Mouse (Mus musculus) intestine, embryonic 15.5 days (tissue): ENCODE measurements around the gene Trappc10. TPM values are rescaled to one million over a fixed set of nuclear protein-coding genes. Genes with fewer than 3 reads are reported as not detected.

Source experiments
- ATAC-seq: fragments of 200-750 bp; cut with Nextera tagmentation; 2 replicates; pipeline ENCODE4 v1.8.0; 2017; ENCODE audit warnings: moderate TSS enrichment, moderate library complexity
- H3K27ac ChIP-seq: fragments of 300-500 bp; sonication (generic); 2 replicates; pipeline ENCODE4 v1.5.1; 2015; ENCODE audit warnings: mild to moderate bottlenecking, inconsistent platforms
- H3K27me3 ChIP-seq: fragments of 300-500 bp; sonication (generic); replicated peaks from 2 replicates; pipeline ENCODE4 v1.6.1; 2015; ENCODE audit warnings: inconsistent platforms
- H3K36me3 ChIP-seq: fragments of 300-500 bp; sonication (generic); 2 replicates; pipeline ENCODE4 v1.6.1; 2015; ENCODE audit warnings: inconsistent platforms
- H3K4me1 ChIP-seq: fragments of 300-500 bp; sonication (generic); replicated peaks from 2 replicates; pipeline ENCODE4 v1.6.1; 2015; ENCODE audit warnings: inconsistent platforms
- H3K4me2 ChIP-seq: fragments of 300-500 bp; sonication (generic); replicated peaks from 2 replicates; pipeline ENCODE4 v1.6.1; 2015; ENCODE audit warnings: mild to moderate bottlenecking, inconsistent platforms
- H3K4me3 ChIP-seq: fragments of 300-500 bp; sonication (generic); replicated peaks from 2 replicates; pipeline ENCODE4 v1.5.1; 2015; ENCODE audit warnings: inconsistent platforms
- H3K9ac ChIP-seq: fragments of 300-500 bp; sonication (generic); 2 replicates; pipeline ENCODE4 v1.6.1; 2015; ENCODE audit warnings: inconsistent platforms
- H3K9me3 ChIP-seq: fragments of 300-500 bp; sonication (generic); 2 replicates; pipeline ENCODE4 v1.6.1; 2016; ENCODE audit warnings: inconsistent platforms
- WGBS: fragments of 180-500 bp; shearing (Covaris S2); methylation state at CpG from one replicate; pipeline ENCODE4 v1.1.7; 2015; 5-methylcytosine and 5-hydroxymethylcytosine counted together
- polyA plus RNA-seq: library from polyadenylated mRNA; unstranded; fragments of >200 nt; fragmentation: Nextera tagmentation; extraction: Ambion mirVana; gene quantifications from 2 replicates; pipeline ENCODE4 v1.2.1, GENCODE M21; 2015

Trappc10 gene
- polyA plus RNA-seq, 1 experiment from 2014 or later, result 17.3 TPM

GRCm38 (mm10) chr10:78147908-78148441, 96.5 kb downstream of the Trappc10 start:
- H3K4me2 ChIP-seq, result no peak overlapping the region

GRCm38 (mm10) chr10:78143727-78144505, 100.5 kb downstream of the Trappc10 start:
- H3K4me3 ChIP-seq, result no peak overlapping the region
- H3K4me1 ChIP-seq, result peaks cover 25% of the 10 kb centered on the region
- 0 out of 2 replicates have a peak overlapping the region, but pooled peaks have one; percentile 34 for H3K4me2 ChIP-seq
- peak; percentile 86 for ATAC-seq
- H3K9ac ChIP-seq, result no peak overlapping the region
- peak overlapping the region; percentile 77 for H3K27ac ChIP-seq
- no peaks in the 10 kb centered on the region; the same call in 1 of the 2 replicates for H3K27me3 ChIP-seq
- H3K36me3 ChIP-seq, result no peaks in the 10 kb centered on the region
- H3K9me3 ChIP-seq, result no peaks in the 10 kb centered on the region
- 40% methylated on average over 8 of the region's 8 CpGs for WGBS

More at GRCm38 (mm10) chr10:78147908-78148441, 96.5 kb downstream of the Trappc10 start:
- Histone ChIP-seq H3K9me3 (no peaks in the 10 kb centered on the region), H3K36me3 (no peaks in the 10 kb centered on the region), H3K27me3 (no peaks in the 10 kb centered on the region; the same call in 1 of the 2 replicates), H3K4me1 (peaks cover 16% of the 10 kb centered on the region), H3K27ac (peak overlapping the region; percentile 77), H3K4me3 (no peak overlapping the region), H3K9ac (no peak overlapping the region)
- 54% methylated on average over 4 of the region's 4 CpGs for WGBS
- peak; percentile 74 for ATAC-seq

- no peak overlapping the region for H3K27ac ChIP-seq
These were observed 103.6 kb downstream of the Trappc10 start for GRCm38 (mm10) chr10:78140843-78141242.

GRCm38 (mm10) chr10:78140251-78140600, 104.2 kb downstream of the Trappc10 start:
- ATAC-seq, result no peak

More at GRCm38 (mm10) chr10:78140843-78141242, 103.6 kb downstream of the Trappc10 start:
- Histone ChIP-seq H3K4me1 (peaks cover 28% of the 10 kb centered on the region), H3K4me2 (no peak overlapping the region), H3K36me3 (no peaks in the 10 kb centered on the region), H3K27me3 (no peaks in the 10 kb centered on the region; the same call in 1 of the 2 replicates), H3K9me3 (no peaks in the 10 kb centered on the region), H3K4me3 (no peak overlapping the region), H3K9ac (no peak overlapping the region)
- no peak for ATAC-seq
- 75% methylated on average over 3 of the region's 3 CpGs for WGBS

GRCm38 (mm10) chr10:78139572-78140250, 104.7 kb downstream of the Trappc10 start:
- no peaks in the 10 kb centered on the region for H3K9me3 ChIP-seq
- no peak overlapping the region for H3K4me3 ChIP-seq
- H3K4me1 ChIP-seq, result peaks cover 38% of the 10 kb centered on the region
- no peak overlapping the region for H3K4me2 ChIP-seq
- H3K36me3 ChIP-seq, result no peaks in the 10 kb centered on the region
- H3K27ac ChIP-seq, result peak overlapping the region; percentile 81
- WGBS, result 64% methylated on average over 11 of the region's 11 CpGs
- no peak for ATAC-seq
- H3K9ac ChIP-seq, result no peak overlapping the region
- H3K27me3 ChIP-seq, result no peaks in the 10 kb centered on the region; the same call in 1 of the 2 replicates

More at GRCm38 (mm10) chr10:78140251-78140600, 104.2 kb downstream of the Trappc10 start:
- Histone ChIP-seq H3K4me1 (peaks cover 33% of the 10 kb centered on the region), H3K27me3 (no peaks in the 10 kb centered on the region; the same call in 1 of the 2 replicates), H3K4me3 (no peak overlapping the region), H3K9ac (no peak overlapping the region), H3K4me2 (no peak overlapping the region), H3K9me3 (no peaks in the 10 kb centered on the region), H3K36me3 (no peaks in the 10 kb centered on the region), H3K27ac (no peak overlapping the region)
- 97% methylated on average over 1 of the region's 1 CpGs for WGBS

GRCm38 (mm10) chr10:78138812-78139523, 105.5 kb downstream of the Trappc10 start:
- Histone ChIP-seq H3K27me3 (no peaks in the 10 kb centered on the region), H3K9ac (no peak overlapping the region), H3K4me3 (no peak overlapping the region), H3K4me1 (peaks cover 38% of the 10 kb centered on the region), H3K9me3 (no peaks in the 10 kb centered on the region), H3K4me2 (peak overlapping the region; percentile 41), H3K36me3 (no peaks in the 10 kb centered on the region), H3K27ac (peak overlapping the region; percentile 81)
- WGBS, result 18% methylated on average over 14 of the region's 14 CpGs
- ATAC-seq, result peak; percentile 50; the same call in 1 of the 2 replicates

GRCm38 (mm10) chr10:78137191-78137590, 107.2 kb downstream of the Trappc10 start:
- H3K4me2 ChIP-seq, result no peak overlapping the region
- H3K27ac ChIP-seq, result no peak overlapping the region
- H3K27me3 ChIP-seq, result no peaks in the 10 kb centered on the region
- H3K9me3 ChIP-seq, result no peaks in the 10 kb centered on the region
- no peaks in the 10 kb centered on the region for H3K36me3 ChIP-seq
- ATAC-seq, result no peak
- H3K4me3 ChIP-seq, result no peak overlapping the region
- H3K4me1 ChIP-seq, result peaks cover 40% of the 10 kb centered on the region
- 94% methylated on average over 3 of the region's 3 CpGs for WGBS
- H3K9ac ChIP-seq, result no peak overlapping the region

Other genes with a start within 250 kb of the Trappc10 start
- gene Pfkl, start 234.6 kb downstream of the Trappc10 start, polyA plus RNA-seq, result 252 and 254 TPM in 2 replicates
- 0.11 and 0.31 TPM in 2 replicates for gene Dnmt3l, start 202.7 kb downstream of the Trappc10 start, polyA plus RNA-seq
- 0.15 and 0.28 TPM in 2 replicates for gene Aire, start 201.0 kb downstream of the Trappc10 start, polyA plus RNA-seq
- 4.7 and 4.8 TPM in 2 replicates for gene Icosl, start 175.3 kb downstream of the Trappc10 start, polyA plus RNA-seq
- gene D10Jhu81e, start 74.9 kb downstream of the Trappc10 start, polyA plus RNA-seq, result 34.9 and 37.2 TPM in 2 replicates
- 17.5 and 17.7 TPM in 2 replicates for gene Pwp2, start 59.5 kb downstream of the Trappc10 start, polyA plus RNA-seq
- 58.2 and 70.6 TPM in 2 replicates for gene Agpat3, start 107.8 kb upstream of the Trappc10 start, polyA plus RNA-seq
- 268 and 277 TPM in 2 replicates for gene Rrp1, start 168.4 kb upstream of the Trappc10 start, polyA plus RNA-seq
- gene Cstb, start 181.0 kb upstream of the Trappc10 start, polyA plus RNA-seq, result 270 and 290 TPM in 2 replicates
- gene Pdxk, start 220.3 kb upstream of the Trappc10 start, polyA plus RNA-seq, result 23.4 and 26.7 TPM in 2 replicates